In the genomic region with DNA sequence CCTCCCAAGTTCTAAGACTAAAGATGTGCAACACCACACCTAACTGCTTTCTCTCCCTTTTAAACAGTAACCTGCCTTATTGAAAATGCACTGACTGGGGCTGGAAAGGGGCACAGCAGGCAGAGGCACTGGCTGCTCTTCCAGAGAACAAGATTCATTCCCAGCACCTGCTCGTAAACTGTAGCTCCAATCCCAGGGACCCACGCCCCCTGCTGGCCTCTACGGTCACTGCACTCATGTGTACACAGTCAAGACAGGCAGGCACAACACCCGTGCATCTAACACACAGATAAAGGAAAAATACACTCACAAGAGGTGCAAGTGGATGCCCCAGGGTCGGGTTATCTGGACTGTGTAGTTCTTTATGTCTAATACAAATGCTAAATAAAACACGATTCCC, we compare ENCODE assay signal across 8 mouse cellular contexts. TPM values are rescaled to one million over a fixed set of nuclear protein-coding genes. Genes with fewer than 3 reads are reported as not detected.
DNase-seq lines count a peak whose midpoint lies in the region; TF ChIP-seq lines count a peak whose summit lies in the region.

No protein-coding gene starts in this region.

- 73% methylated on average over 6 of the region's 6 CpGs for WGBS in olfactory bulb, adult 2 months

- DNase-seq in gastrocnemius, adult 18-20 months (ENCODE audit: low spot score), result peak; percentile 39
- DNase-seq in gastrocnemius, postnatal 25 days, result no peak
- peak; percentile 61 for DNase-seq in right cerebral cortex, postnatal 14 days
- DNase-seq in right cerebral cortex, postnatal 36 days (ENCODE audit: low spot score in 2 of 2), result no peak
- DNase-seq in cerebellum, adult 9-10 months, result peak; percentile 65
- peak; percentile 53 to 88 for DNase-seq in kidney, postnatal 36 days
- no peak for DNase-seq in adipocyte (ENCODE audit: low spot score)

- TF ChIP-seq CTCF in olfactory bulb, adult 2 months (IDR thresholded peaks at IDR 0.05; ENCODE audit: insufficient read depth, low read depth, low read length), result peak; percentile 47; the same call in 1 of the 2 replicates

- no peak overlapping the region for H3K4me3 ChIP-seq in olfactory bulb, adult 2 months (ENCODE audit: insufficient read depth, low read depth, low read length)

- TF ChIP-seq POLR2A in olfactory bulb, adult 2 months (IDR thresholded peaks at IDR 0.05; ENCODE audit: insufficient read depth, low read depth, low read length), result no peak

- H3K4me1 ChIP-seq in olfactory bulb, adult 2 months (ENCODE audit: control insufficient read depth, insufficient read depth, low read length), result peaks cover 3% of the 10 kb centered on the region; the same call in 1 of the 2 replicates

- no peak overlapping the region for H3K27ac ChIP-seq in olfactory bulb, adult 2 months (ENCODE audit: insufficient read depth, low read depth, low read length)

RNA-seq across cellular contexts. Expression of a gene that starts 31.7 kb away (rescaled TPM):
- total RNA-seq in gastrocnemius, adult 18-20 months (2021), result 10 to 100 TPM; 26.2 to 37.9 TPM
- total RNA-seq in gastrocnemius, postnatal 25 days (2021), result 10 to 100 TPM; 41.2 to 41.7 TPM
- not detected in 2 replicates for polyA plus RNA-seq in olfactory bulb, adult 2 months (2012; ENCODE audit: insufficient read depth, insufficient read length, low replicate concordance, missing spikeins)

RNA-seq across cellular contexts. Expression of a gene that starts 35.5 kb away (rescaled TPM):
- 10 to 100 TPM; 17.3 to 17.5 TPM for total RNA-seq in gastrocnemius, adult 18-20 months (2021)
- 10 to 100 TPM; 13.8 to 15.1 TPM for total RNA-seq in gastrocnemius, postnatal 25 days (2021)
- not detected in 2 replicates for polyA plus RNA-seq in olfactory bulb, adult 2 months (2012; ENCODE audit: insufficient read depth, insufficient read length, low replicate concordance, missing spikeins)

RNA-seq across cellular contexts. Expression of a gene that starts 54.9 kb away (rescaled TPM):
- total RNA-seq in gastrocnemius, adult 18-20 months (2021), result not detected
- not detected for total RNA-seq in gastrocnemius, postnatal 25 days (2021)
- polyA plus RNA-seq in olfactory bulb, adult 2 months (2012; ENCODE audit: insufficient read depth, insufficient read length, low replicate concordance, missing spikeins), result not detected in 2 replicates

Comparison
In these comparisons a context has a peak if more than half of its experiments do, and no peak if none do; other contexts are left out.
1. DNase-seq: peak in gastrocnemius, adult 18-20 months (single experiment), right cerebral cortex, postnatal 14 days (single experiment), cerebellum, adult 9-10 months (single experiment) and kidney, postnatal 36 days (2 of 2); none in gastrocnemius, postnatal 25 days (single experiment), right cerebral cortex, postnatal 36 days (0 of 2) and adipocyte (single experiment).